Mouse (Mus musculus) c-Kit-positive CD71-positive TER-119-negative erythroid progenitor cells, embryonic 14.5 days (primary cell): ENCODE results near the gene Irf8.

Experiments used
- DNase-seq: peaks from one replicate; pipeline ENCODE4 v3.0.0-alpha.2; 2013; ENCODE audit warnings: low read depth

The Irf8 gene

DNA sequence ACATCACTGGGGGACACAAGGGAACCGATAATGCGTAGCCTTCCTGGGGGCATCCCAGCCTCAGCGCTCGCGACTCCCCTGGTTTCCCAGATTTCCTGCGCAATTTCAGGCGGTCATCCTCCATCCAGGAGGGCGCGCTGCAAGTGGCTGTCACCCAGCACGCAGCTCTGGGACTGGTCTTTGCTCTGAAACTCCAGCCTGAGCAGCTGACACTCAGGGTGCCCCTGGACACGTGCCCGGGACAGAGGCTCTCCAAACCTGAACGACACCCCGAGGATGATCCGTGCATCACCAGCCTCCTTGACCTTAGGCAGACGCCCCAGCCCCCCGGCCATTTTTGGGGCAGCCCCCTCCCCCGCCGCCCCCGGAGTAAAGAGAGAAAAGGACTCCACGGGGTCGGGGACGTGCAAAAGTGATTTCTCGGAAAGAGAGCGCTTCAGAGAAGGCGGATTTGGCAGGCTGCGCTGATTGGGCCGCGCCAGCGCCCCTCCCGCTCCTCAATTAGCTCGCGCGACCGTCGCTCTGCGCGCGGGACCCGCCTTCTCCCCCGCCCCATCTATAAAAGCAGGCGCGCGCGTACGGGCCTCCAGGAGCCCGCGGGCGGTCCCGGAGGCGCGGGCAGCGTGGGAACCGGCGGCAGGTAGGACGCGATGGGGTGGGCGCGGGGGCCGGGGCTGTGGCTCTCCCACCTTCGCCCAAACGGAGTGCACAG, at the start of gene Irf8:
Gene Irf8 (plus strand): TSS at position 589 of the 712 bp plus-strand sequence.
- DNase-seq, result peak; percentile 30

GRCm38 (mm10) chr8:120686576-120686975, 49.6 kb upstream of the Irf8 start:
- no peak for DNase-seq

GRCm38 (mm10) chr8:120687786-120688185, 48.4 kb upstream of the Irf8 start:
- DNase-seq, result no peak

GRCm38 (mm10) chr8:120688511-120688910, 47.6 kb upstream of the Irf8 start:
- DNase-seq, result no peak

DNA sequence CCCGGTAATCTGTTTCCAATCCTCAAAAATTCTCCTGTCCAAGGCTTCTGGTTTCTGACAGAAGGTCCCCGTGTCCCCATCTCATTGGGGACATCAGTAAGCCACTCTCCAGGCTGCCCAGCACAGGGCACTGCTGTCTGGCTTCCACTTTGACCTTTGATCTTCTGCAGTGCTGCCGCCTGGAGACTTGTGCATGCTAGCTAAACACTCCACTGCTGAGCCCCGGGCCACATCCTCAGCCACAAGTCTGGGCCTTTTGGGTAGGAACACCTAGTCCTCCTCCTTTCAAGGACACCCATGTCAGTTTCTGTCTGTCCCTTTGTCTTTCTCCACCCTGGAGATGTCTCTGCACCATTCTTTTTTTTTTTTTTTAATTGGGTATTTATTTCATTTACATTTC, 43.2 kb upstream of the Irf8 start:
- no peak for DNase-seq

DNA sequence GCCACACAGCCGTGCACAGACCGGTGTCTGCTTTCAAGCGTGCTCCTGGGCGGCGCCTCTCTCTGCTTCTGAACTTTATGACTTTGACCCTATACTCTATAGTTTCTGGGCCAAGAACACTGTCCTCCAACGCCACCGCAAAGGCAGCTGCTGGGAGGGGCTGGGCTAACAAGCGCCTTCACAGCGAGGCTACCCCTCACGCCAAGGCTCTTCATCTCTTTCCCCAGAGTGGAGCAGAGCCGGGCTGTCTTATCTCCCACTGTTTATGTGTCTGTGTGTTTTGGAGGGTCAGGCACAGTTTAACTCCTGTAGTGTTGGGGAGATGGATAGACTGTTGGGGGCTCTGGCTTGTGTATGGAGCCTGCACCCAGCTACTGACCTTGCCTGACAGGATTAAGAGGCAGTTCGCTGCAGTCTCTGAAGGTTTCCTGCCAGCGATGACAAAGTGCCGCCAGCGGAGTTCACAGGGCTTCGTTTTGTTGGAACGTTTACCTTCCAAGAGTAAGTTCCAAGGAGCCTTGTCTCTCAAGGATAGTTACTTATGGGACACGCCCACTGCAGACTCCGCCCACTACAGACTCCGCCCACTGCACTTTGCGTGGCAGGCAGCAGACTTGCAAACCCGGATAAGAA, 42.2 kb upstream of the Irf8 start:
- peak; percentile 54 for DNase-seq

DNA sequence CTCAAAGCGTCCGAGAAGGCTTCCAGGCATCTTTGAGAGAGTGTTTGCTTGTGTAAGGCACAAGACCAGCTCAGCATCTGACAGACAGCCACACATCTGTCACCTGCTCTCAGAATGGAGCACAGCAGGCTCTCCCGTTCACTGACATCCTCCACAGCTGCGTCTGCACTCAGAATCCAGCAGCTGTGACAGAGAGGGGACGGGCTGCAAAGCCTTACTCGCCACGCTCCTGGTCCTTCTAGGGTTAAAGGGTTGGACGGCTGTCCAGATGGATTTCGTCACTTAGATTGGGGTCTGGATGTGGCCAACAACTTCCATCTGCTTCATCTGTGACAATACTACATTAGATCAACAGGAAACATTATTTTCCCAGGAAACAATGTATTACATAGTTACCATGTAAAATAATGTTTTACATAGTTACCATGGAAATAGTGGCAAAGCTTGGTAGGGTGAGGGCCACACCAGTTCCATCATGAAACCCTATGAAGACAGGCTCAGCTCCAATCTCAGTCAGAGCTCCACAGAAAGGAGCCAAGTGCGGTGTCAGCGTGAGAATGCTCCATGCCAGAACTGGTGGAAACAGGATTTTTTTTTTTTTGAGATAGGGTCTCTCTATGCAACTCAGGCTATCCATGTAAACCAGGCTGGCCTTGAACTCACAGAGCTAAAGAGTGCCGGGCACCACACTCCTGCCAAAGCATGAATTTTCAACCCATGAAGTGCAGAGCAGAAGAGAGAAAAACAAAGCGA, 39.6 kb upstream of the Irf8 start:
- DNase-seq, result no peak

DNA sequence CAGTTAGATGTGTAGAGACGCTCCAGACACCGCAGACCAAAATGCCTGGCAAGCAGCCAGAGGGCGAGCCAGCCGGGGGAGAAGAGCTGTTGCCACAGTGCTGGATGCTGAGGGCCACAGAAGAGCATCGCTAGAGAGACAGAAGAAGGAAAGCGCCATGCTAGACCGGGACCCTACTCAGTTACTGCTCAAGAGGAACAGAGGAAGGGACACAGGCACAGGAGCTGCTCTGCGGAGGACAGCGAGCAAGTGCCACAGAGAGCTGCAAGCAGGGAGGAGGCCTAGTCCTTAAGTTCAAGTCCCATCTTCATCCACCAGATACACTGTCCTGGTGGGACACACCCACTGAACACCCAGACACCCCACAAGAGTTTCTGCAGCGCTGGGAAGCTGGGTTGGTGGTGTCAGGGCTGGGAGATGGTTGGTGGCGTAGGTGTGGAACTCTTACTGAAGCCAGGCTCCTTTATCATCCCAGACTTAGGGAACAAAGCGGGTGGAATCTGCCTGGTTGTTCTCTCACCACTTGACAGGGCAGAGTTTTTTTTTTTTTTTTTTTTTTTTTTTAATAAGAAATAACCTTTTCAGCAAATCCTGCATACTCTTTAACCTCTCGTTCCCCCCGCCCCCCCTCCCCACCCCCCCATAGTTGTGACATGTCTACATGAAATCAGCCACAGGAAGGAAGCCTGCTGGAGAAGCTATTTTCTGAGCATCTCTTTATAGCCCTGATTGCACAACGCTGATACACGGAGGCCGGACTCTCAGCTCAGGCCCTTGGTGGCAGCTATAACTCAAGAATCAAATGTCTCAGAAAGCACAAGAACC, 38.8 kb upstream of the Irf8 start:
- no peak for DNase-seq

DNA sequence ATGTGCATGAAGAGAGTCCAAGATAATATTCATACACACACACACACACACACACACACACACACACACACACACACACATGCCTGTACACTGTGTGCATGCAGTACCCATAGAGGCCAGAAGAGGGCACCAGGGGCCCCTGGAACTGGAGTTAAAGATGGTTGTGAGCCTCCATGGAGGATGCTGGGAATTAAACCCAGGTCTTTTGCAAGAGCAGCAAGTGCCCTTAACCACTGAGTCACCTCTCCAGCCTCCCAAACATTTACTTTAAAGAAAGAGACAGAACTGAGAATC, 38.2 kb upstream of the Irf8 start:
- peak; percentile 17 for DNase-seq

- DNase-seq, result no peak
Measured at GRCm38 (mm10) chr8:120698426-120698825, 37.7 kb upstream of the Irf8 start.

- DNase-seq, result no peak
Measured at GRCm38 (mm10) chr8:120699079-120699478, 37.1 kb upstream of the Irf8 start.

GRCm38 (mm10) chr8:120699565-120699964, 36.6 kb upstream of the Irf8 start:
- DNase-seq, result no peak

DNA sequence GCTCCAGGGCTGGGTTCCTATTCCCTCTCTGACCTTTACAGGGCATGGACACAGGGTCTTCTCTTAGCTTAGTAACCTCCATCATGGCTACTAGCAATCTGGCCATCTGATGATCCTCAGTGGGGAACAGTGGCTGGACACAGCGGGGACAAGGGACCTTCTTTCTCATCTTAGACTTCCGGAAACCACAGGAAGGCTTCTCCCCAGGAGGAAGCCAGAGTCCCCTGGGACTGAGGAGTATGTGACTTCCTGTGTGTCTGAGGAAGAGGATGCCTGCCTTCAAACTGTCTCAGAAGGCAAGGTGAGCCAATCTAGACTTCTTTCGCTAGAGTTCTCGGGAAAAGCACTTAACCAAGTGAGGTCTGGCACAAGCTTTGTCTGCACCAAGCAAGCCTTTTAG, 36.1 kb upstream of the Irf8 start:
- no peak for DNase-seq

GRCm38 (mm10) chr8:120701758-120702465, 34.2 kb upstream of the Irf8 start:
- no peak for DNase-seq

DNA sequence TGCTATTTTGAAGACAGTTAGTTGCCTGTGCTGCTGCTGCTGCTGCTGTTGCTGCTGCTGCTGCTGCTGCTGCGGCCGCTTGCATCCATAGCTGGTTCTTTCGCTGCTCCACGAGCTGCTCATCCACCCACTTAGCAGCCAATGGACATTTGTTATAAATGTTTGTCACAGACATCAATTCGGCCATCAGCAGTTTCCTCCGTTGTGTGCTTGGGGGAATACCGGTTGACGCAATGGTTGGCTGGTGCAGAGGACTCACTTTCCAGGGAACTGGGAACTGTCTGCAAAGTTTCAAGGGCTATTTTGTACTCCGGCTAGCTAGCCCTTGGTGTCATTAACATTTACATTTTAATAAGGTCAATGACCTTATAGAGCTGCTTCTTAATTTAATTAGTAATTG, 32.0 kb upstream of the Irf8 start:
- DNase-seq, result no peak

GRCm38 (mm10) chr8:120705163-120705562, 31.0 kb upstream of the Irf8 start:
- DNase-seq, result no peak

- no peak for DNase-seq
Measured at GRCm38 (mm10) chr8:120706193-120706592, 30.0 kb upstream of the Irf8 start.

- no peak for DNase-seq
Measured at GRCm38 (mm10) chr8:120709176-120709575, 27.0 kb upstream of the Irf8 start.

GRCm38 (mm10) chr8:120715200-120715599, 21.0 kb upstream of the Irf8 start:
- no peak for DNase-seq

- DNase-seq, result no peak
Measured at GRCm38 (mm10) chr8:120715996-120716680, 20.0 kb upstream of the Irf8 start.

- no peak for DNase-seq
Measured at GRCm38 (mm10) chr8:120719586-120720236, 16.4 kb upstream of the Irf8 start.
